Mouse (Mus musculus) lung, adult 2 months (tissue): ENCODE results near the gene Tmem144. TPM values are rescaled to one million over a fixed set of nuclear protein-coding genes. Genes with fewer than 3 reads are reported as not detected.
"Not testable (repeated sequence)": the region's sequence is repeated elsewhere in the genome, so short reads cannot be mapped to it uniquely, and the experiment has no call there.

Experiments
- DNase-seq: peaks from one replicate; pipeline ENCODE4 v3.0.0; 2022
- H3K4me1 ChIP-seq: fragments of 200-500 bp; 2 replicates; pipeline ENCODE4 v1.6.1; 2011; ENCODE audit warnings: low read length; ENCODE audit not compliant: control insufficient read depth, insufficient read depth
- H3K4me3 ChIP-seq: fragments of 200-500 bp; replicated peaks from 2 replicates; pipeline ENCODE3; 2011; ENCODE audit warnings: low read depth, mild to moderate bottlenecking, control low read depth, low read length; ENCODE audit errors: extremely low read depth
- CTCF ChIP-seq: fragments of 200-500 bp; IDR thresholded peaks from 2 replicates; pipeline ENCODE4 v1.5.1; 2011; ENCODE audit warnings: mild to moderate bottlenecking, low read length, control low read depth; ENCODE audit not compliant: insufficient read depth
- POLR2A ChIP-seq: fragments of 200-500 bp; IDR thresholded peaks from 2 replicates; pipeline ENCODE4 v1.6.1; 2011; ENCODE audit warnings: low read depth, mild to moderate bottlenecking, control low read depth, low read length, borderline replicate concordance; ENCODE audit errors: extremely low read depth
- WGBS: fragments of 180-500 bp; shearing (Covaris S2); methylation state at CpG from one replicate; pipeline ENCODE4 v1.1.7; 2018; 5-methylcytosine and 5-hydroxymethylcytosine counted together
- polyA plus RNA-seq: library from polyadenylated mRNA; depleted of rRNA; stranded (reverse); fragments of >200 nt; gene quantifications from 2 replicates; pipeline ENCODE4 v1.2.3, GENCODE M21; 2012

Gene Tmem144
- polyA plus RNA-seq, 1 experiment, result 1.9 TPM

GRCm38 (mm10) chr3:79818202-79818995 lies 34.2 kb downstream of the Tmem144 start:
- TF ChIP-seq CTCF (no peak), POLR2A (no peak)
- H3K4me1 ChIP-seq, result peaks cover 2% of the 10 kb centered on the region; the same call in 1 of the 2 replicates
- WGBS, result 65% methylated on average over 14 of the region's 14 CpGs

GRCm38 (mm10) chr3:79816229-79816628 lies 36.3 kb downstream of the Tmem144 start:
- H3K4me3 ChIP-seq, result no peak overlapping the region
- H3K4me1 ChIP-seq, result no peaks in the 10 kb centered on the region
- no peak for DNase-seq
- no peak for TF ChIP-seq POLR2A
- TF ChIP-seq CTCF, result no peak
- 76% methylated on average over 4 of the region's 4 CpGs for WGBS

More at GRCm38 (mm10) chr3:79818202-79818995, 34.2 kb downstream of the Tmem144 start:
- no peak overlapping the region for H3K4me3 ChIP-seq
- DNase-seq, result no peak

- Histone ChIP-seq H3K4me1 (no peaks in the 10 kb centered on the region), H3K4me3 (no peak overlapping the region)
- DNase-seq, result peak; percentile 62
- TF ChIP-seq CTCF (peak; percentile 87), POLR2A (no peak)
- 29% methylated on average over 19 of the region's 19 CpGs for WGBS
Measured at GRCm38 (mm10) chr3:79813814-79814490, 38.6 kb downstream of the Tmem144 start.

- 81% methylated on average over 2 of the region's 2 CpGs for WGBS
- H3K4me3 ChIP-seq, result no peak overlapping the region
- H3K4me1 ChIP-seq, result no peaks in the 10 kb centered on the region
- TF ChIP-seq POLR2A (no peak), CTCF (no peak)
- DNase-seq, result no peak
Measured at GRCm38 (mm10) chr3:79812042-79812441, 40.5 kb downstream of the Tmem144 start.

- WGBS, result 47% methylated on average over 3 of the region's 3 CpGs
- TF ChIP-seq POLR2A (no peak), CTCF (peak; percentile 32; the same call in 1 of the 2 replicates)
- H3K4me1 ChIP-seq, result no peaks in the 10 kb centered on the region
- peak; percentile 7 for DNase-seq
- H3K4me3 ChIP-seq, result no peak overlapping the region
Measured at GRCm38 (mm10) chr3:79811632-79812031, 40.9 kb downstream of the Tmem144 start.

- DNase-seq, result no peak
- 55% methylated on average over 6 of the region's 6 CpGs for WGBS
- Histone ChIP-seq H3K4me1 (no peaks in the 10 kb centered on the region), H3K4me3 (no peak overlapping the region)
- no peak for TF ChIP-seq POLR2A
- TF ChIP-seq CTCF, result no peak
Measured at GRCm38 (mm10) chr3:79810563-79810962, 42.0 kb downstream of the Tmem144 start.

GRCm38 (mm10) chr3:79809180-79809567 lies 43.4 kb downstream of the Tmem144 start:
- TF ChIP-seq POLR2A (no peak), CTCF (peak; percentile 76)
- DNase-seq, result peak; percentile 29
- Histone ChIP-seq H3K4me3 (no peak overlapping the region), H3K4me1 (no peaks in the 10 kb centered on the region)
- 7% methylated on average over 4 of the region's 4 CpGs for WGBS

- 76% methylated on average over 9 of the region's 9 CpGs for WGBS
- H3K4me1 ChIP-seq, result no peaks in the 10 kb centered on the region
- no peak overlapping the region for H3K4me3 ChIP-seq
- no peak for DNase-seq
- no peak for TF ChIP-seq CTCF
- TF ChIP-seq POLR2A, result no peak
Measured at GRCm38 (mm10) chr3:79808530-79809179, 43.9 kb downstream of the Tmem144 start.

GRCm38 (mm10) chr3:79800761-79801160 lies 51.8 kb downstream of the Tmem144 start:
- 81% methylated on average over 7 of the region's 7 CpGs for WGBS
- DNase-seq, H3K4me1 ChIP-seq, H3K4me3 ChIP-seq: not testable (repeated sequence)

- 82% methylated on average over 6 of the region's 6 CpGs for WGBS
Measured at GRCm38 (mm10) chr3:79792307-79792706, 60.3 kb downstream of the Tmem144 start.

More at GRCm38 (mm10) chr3:79792307-79792706, 60.3 kb downstream of the Tmem144 start:
- H3K4me1 ChIP-seq, result no peaks in the 10 kb centered on the region
- no peak for DNase-seq
- TF ChIP-seq POLR2A (no peak), CTCF (no peak)
- H3K4me3 ChIP-seq, result no peak overlapping the region
